Mouse (Mus musculus) CH12.LX (cell line): Measurements from ENCODE around the gene Yif1b.

Source experiments
- CHD2 ChIP-seq: IDR thresholded peaks from 2 replicates; pipeline ENCODE4 v1.6.1; 2011; ENCODE audit warnings: low read length, improper control_type of control experiment
- CTCF ChIP-seq, 2 experiments: IDR thresholded peaks in 1 of 2; conservative IDR thresholded peaks in 1 of 2; 2 replicates each; pipeline ENCODE4 v1.5.1; 2011 to 2012; ENCODE audit warnings: low read depth in 2 of 2, low read length in 2 of 2, improper control_type of control experiment in 1 of 2, inconsistent platforms in 1 of 2, mild to moderate bottlenecking in 1 of 2, moderate library complexity in 1 of 2
- EP300 ChIP-seq: IDR thresholded peaks from 2 replicates; pipeline ENCODE4 v1.6.1; 2011; ENCODE audit warnings: low read length, improper control_type of control experiment
- HCFC1 ChIP-seq: IDR thresholded peaks from 2 replicates; pipeline ENCODE4 v1.6.1; 2012; ENCODE audit warnings: low read depth, mild to moderate bottlenecking, inconsistent platforms, low read length, improper control_type of control experiment
- JUND ChIP-seq: conservative IDR thresholded peaks from 2 replicates; pipeline ENCODE4 v1.6.1; 2011; ENCODE audit warnings: low read depth, low read length, improper control_type of control experiment
- POLR2A ChIP-seq: IDR thresholded peaks from 2 replicates; pipeline ENCODE4 v1.6.1; 2011; ENCODE audit warnings: low read depth, mild to moderate bottlenecking, improper control_type of control experiment, low read length
- POLR2AphosphoS2 ChIP-seq: IDR thresholded peaks from 2 replicates; pipeline ENCODE4 v1.6.1; 2011; ENCODE audit warnings: low read depth, low read length, improper control_type of control experiment

GRCm38 (mm10) chr7:29257368-29257767, 19.2 kb downstream of the Yif1b start:
- TF ChIP-seq CTCF (conservative IDR thresholded peaks at IDR 0.05 in 1 of 2, IDR thresholded peaks at IDR 0.05 in 1 of 2; ENCODE audit: low read depth in 2 of 2, low read length in 2 of 2) (no peak), JUND (no peak), HCFC1 (no peak), POLR2A (no peak), POLR2AphosphoS2 (no peak), CHD2 (no peak), EP300 (no peak)
